Mouse (Mus musculus): ENCODE results near the gene Fam19a2.

The Fam19a2 gene

DNA sequence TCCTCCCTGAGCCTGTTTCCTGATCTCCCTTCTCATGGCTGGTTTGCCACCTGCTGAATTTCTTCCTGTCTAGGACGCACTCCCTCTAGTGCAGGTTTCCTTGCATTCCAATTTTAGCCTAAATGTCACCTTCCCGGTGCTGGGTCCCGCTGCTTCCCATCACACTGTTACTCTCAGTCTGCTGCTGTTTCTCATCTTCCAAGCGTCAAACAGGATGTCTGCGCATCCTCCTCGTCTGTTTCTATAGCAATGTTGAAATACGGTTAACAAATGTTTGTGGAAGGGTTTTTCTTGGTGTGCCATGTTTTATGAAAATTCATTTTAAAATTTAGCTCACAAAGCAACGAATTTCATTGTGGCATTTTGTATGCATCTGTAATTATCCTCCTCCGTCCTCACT, 131.6 kb downstream of the Fam19a2 start:
- no peak for DNase-seq (ENCODE audit: low spot score)

DNA sequence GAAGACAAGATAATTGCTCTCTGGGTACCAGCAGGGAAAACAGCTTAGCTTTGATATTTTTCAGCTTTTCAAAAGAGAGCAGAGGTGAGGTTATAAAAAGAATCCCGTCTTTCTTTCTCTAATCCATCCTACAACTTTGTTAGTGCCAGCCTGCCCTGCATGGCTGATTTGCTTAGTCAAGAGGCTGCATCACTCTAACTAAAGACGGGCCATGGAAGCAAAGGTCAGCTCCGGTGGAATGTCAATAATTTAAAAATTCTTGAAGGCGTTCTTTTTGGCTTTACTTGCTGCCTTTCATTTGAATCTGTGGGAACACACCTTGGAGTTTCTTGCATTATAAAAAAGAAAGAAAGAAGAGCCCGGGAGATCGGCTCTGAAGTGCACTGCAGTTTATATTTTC, 134.3 kb downstream of the Fam19a2 start:
- no peak for DNase-seq (ENCODE audit: low spot score)

DNA sequence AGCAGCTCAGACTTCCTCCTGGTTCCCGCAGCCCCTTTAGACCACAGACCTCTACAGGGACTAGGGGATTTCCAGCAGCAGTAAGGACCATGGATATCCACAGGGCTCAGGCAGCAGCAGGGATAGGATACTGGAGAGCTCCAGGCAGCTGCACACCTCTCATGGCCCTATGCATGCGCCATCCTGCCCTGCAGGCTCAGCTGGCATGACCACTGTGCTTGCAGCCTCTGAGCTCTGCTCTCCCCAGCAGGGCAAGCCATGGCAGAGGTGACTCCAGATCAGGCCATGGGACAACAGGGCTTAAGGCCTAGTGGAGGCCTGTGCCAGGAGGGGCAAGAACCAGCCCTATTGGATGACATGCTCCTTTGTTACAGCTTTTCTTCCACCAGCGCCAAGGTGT, 137.4 kb downstream of the Fam19a2 start:
- no peak for DNase-seq (ENCODE audit: low spot score)

DNA sequence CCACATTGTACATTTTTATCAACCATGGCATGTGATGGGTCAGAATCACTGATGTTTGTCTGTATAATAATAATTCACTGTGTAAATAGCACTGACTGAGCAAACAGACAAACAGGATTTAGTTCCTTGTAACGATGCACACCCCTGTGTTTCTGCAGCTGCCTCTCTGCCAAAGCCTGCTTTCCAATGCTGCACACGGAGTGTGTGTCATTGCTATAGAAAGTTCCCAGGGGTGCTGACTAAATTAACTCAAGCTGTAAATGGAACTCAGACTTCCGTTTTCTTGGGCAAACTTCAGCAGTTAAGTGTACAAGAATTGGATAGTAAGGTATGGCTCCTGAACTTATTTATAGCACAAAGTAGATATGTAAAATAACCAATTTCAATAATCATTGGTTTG, 138.7 kb downstream of the Fam19a2 start:
- no peak for DNase-seq (ENCODE audit: low spot score)

DNA sequence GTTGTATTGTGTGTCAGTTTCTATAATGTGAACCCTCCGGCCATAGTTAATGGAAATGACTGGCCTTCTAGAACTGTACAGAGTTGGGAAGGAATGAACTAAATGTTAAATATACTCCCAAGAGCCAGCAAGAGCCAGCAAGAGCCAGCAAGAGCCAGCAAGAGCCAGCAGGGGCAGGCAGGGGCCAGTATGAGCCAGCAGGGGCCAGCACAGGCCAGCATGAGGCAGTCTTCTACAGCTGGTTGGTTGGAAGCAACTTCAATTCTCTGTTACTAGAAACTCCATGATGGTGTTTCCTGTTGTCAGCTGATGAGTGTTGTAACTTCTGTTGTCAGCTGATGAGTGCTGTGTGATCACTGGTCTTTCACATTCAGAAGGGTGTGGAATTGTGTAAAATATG, 151.2 kb downstream of the Fam19a2 start:
- no peak for DNase-seq (ENCODE audit: low spot score)

DNA sequence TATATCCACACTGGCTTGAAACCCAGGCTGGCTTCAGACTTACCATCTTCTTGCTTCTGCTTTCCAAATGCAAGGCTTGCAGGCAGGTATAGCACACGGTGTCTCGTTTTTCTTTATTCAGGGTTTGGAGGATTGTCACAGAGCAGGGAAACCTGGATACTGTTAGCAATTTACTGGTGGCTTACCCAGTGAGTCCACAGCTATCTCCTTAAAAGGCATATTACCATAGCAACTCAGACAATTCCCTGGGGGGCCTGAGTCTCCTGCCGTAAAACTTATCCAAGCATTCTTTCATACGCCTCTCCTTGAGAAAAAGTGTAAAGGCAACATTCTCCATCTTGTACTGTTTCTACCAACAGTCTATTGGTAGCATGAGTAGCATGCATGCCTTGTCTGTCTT, 152.2 kb downstream of the Fam19a2 start:
- no peak for DNase-seq (ENCODE audit: low spot score)

DNA sequence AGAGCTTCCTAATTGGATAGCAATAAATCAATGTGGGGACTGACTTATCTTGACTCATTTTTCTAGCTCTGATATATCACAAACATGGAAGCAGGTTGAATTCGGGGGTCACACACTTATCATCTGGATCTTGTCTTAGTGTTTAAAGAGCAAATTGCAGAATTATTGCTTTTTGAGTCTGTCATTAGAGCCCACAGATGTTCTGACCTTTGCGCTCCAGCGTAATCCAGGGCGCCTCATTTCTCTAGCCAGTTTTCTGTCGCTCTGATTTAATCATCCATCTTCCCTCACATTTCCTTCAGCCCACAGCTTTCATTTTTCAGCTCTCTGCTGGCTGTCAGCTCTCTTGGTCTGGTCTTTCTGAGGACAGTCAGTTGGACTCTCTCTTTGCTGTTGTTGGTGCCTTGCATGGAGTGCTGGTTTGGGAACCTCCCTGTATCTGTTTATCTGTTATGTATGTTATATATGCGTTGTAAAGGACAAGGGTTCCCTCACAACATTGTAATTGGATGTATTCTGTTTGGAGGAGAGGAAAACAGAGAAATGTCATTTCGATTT, 154.9 kb downstream of the Fam19a2 start:
- no peak for DNase-seq (ENCODE audit: low spot score)

DNA sequence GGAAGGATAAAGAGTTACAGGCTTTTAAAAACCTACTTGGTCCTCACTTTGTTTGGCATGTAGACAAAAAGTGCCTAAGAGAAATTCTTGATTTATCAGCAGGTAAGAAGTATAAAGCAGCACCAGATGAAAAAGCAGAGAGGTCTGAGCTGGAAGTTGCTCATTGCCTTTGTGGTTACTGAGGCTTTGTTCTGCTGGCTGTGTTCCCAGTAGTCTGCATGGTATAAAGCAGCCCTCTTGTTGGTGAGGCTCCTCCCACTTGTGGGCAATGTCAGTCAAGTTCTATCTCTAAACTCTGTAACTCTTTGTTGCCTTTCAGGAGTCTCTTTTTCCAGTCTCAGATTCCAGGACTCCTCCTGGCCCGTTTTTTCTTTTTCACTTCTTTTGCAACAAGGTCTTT, 156.5 kb downstream of the Fam19a2 start:
- DNase-seq (ENCODE audit: low spot score), result no peak

DNA sequence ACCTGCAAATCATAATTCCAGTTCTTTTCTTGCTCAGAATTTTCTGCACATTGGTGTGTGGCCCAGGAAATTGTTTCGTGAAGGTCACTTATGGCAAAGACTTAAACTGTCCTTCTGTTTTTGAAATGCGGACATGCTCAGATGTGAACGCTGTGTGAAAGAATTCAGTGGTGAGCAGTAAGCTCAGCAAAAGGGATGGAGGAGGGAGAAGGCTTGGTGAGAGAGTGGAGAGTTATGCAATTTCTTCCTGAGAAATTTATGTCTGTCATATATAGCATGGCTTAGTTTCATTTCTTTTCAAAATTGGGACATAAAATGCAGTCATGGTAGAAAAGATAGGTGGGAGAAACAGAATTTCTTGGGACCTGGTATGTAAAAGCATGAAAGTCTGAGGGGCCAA, 160.7 kb downstream of the Fam19a2 start:
- no peak for DNase-seq (ENCODE audit: low spot score)

DNA sequence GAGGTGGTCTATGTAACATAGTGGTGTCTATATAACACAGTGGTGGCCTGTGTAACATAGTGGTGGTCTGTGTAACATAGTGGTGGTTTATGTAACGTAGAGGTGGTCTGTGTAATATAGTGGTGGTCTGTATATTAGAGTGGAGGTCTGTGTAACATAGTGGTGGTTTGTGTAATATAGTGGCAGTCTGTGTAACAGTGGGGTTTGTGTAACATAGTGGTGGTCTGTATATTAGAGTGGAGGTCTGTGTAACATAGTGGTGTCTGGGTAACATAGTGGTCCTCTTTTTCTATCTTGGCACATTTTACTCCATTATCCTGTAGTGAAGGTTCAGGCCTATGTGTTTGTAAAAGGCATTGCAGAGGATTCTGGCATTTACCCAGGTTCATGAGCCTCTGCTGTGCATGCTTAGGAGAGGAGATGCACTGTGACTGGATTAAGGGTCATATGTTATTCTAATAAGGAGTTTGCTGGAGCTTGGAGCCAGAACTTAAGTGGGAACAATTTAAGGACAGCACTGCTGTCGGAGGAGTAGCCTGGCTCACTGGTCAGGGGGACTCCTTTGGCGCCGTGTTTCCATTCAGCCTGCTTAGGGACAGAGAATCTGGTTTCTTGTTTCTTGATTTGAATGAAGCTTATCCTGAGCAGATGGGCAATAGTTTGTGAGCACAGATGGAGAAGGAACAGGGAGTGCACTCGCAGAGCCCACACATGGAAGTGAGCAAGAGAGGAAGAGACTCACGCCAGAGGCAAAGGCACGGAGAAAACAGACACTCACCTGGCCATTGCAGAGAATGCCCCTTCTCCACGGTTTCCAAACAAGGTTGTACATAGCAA, 162.9 kb downstream of the Fam19a2 start:
- DNase-seq (ENCODE audit: low spot score), result no peak

DNA sequence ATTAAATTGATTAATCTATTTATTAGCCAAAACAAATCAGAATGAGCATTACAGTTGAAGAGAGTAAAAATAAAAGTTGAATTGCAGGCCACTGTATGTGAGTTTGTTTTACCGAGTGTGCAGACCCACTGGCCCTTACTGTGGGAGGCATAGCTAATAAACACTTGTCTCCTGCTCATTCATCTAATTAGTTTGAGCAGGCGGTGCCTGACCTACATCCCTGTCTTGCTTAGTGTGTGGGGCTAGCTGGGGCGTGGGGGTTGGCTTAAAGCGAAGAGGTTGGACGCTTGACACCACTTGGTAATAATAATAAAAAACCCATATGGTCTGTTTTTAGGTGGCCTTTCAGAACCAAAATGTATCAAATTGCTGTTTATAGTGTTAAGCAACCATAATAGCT, 167.8 kb downstream of the Fam19a2 start:
- no peak for DNase-seq (ENCODE audit: low spot score)

DNA sequence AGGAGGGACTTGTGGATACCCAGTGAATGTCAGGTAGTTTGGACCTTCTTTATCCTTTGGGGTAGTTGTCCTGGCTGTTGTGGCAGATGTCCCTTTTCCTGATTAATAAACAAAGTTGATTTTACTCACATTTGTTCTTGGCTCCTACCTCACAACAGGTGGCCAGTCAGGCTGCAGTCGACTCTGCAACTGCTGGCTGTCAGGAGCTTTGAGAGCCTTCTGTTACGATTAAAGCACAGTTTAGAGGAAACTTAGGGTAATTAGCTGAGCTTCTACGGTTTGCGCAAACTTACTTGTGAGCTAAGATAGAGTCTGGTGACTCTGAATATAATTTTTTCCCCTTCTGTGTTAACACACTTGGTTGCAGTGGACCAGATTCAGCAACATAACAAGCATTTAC, 173.8 kb downstream of the Fam19a2 start:
- no peak for DNase-seq (ENCODE audit: low spot score)

DNA sequence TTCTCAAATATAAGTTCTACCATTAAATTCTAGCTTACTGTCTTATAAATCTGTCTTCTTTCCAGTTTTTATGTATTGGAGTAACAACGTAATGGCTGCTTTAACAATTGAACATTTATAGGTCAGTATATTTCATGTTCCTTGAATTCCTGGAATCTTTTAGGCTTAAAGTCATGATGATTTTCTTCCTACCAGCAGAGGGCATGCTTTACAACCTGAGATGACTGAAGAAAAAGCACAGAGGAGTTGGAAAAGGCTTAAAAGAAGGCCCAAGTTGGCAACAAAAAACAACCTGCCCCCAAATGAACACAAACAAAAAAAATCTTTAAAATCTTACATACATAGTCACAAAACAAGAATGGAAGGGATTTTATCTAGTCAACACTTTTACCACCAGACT, 193.0 kb downstream of the Fam19a2 start:
- no peak for DNase-seq (ENCODE audit: low spot score)

DNA sequence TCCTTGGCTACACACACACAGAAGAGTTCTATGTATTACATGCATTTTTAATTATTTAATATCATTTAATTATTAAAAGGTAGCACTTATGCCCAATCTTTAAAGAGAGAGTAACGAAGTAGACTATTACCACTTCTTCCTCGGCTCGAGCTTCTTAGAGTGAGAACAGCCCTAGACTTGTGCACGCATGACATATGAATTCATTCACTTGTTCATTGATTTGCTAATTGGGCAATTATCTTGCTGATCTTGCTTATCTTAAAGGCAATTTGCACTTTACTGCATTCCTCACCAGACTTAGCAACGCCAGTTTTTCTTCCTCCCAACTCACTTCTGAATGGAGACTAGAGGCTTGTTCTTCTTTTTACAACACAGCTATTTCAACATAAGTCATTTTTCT, 196.7 kb downstream of the Fam19a2 start:
- DNase-seq (ENCODE audit: low spot score), result no peak

DNA sequence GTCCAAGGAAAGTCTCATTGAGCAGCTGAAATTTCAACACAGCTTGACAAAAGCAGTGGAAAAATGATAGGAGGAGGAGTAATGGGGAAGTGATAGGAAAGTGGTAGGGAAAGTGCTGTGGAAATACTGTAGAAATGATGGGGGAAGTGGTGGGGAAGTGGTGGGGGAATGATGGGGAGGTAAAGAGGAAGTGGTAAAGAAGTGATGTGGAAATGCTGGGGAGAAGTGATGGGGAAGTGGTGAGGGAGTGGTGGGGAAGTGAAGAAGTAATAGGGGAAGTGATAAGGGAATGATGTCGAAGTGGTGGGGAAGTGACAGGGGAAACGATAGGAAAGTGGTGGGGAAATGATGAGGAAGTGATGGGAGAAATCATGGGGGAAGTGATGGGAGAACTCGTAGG, 198.5 kb downstream of the Fam19a2 start:
- DNase-seq (ENCODE audit: low spot score), result no peak

DNA sequence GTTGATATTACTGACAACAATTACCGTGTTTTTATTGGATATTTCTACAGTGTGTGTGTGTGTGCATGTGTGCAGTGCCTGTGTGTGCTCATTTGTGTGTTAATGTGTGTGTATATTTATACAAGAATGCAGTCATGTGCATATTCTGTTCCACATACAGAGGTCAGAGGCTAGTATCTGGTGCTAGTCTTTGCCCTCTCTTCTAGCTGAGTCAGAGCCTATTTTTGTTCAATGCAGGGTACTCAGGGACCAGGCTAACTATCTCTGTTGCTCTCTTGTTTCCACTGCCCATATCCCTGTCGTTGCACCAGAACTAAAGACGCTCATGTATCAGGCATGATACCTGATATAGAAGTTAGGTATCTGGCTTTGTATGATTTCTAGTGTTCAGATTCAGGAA, 251.0 kb downstream of the Fam19a2 start:
- DNase-seq (ENCODE audit: low spot score), result no peak

DNA sequence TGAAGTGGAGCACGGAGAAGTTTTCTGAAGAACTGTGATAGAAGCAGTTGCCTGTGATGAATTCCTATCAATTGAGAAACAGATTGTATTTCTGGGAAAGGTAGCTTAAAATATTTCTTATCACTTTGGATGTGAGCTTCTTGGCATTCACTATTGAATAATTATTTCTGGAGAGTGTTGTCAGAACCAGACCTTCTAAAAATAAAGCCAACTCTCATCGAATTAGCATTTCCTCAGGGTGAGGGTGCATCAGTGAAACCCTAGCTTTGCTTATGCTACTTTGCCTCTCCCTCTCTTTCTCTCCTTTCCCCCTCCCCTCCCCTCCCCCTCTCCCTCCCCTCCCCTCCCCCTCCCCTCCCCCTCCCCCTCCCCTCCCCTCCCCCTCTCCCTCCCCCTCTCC, 256.8 kb downstream of the Fam19a2 start:
- no peak for DNase-seq (ENCODE audit: low spot score)

DNA sequence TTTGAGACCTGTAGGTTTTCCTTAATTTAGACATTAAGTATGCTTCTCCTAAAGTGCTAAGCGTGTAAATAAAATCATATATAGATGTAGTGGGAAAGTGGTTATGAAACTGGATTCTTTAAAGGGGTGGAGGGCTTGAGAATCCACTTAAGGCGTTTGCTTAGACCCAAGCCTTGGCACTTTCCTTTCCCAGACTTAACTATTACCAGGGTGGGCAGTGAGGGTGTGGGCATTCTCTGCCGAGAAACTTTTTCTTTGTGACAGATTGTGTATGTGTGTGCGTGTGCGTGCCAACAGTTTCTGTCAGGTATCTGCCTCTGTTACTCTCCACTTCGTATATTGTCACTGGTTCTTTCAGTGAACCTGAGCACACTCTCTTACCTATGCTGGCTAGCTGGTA, 257.4 kb downstream of the Fam19a2 start:
- no peak for DNase-seq (ENCODE audit: low spot score)

DNA sequence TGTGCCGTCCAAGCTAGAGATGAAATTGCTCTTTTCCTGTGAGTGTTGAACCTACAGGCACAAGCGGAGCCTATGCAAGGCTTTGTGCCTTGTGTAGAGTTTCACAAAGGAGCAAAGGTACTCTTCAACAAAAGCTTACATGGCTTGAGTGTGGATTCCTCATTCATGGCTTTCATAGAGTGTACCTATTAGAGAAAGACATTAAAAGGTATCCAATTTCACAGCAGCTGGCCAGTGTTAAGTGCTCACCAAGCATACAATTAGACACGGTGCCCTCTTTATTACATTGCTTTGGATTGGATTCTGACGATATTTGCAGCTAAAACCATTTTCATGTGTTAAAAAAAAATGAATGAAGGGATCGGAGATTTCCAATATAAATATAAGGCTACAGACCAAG, 261.6 kb downstream of the Fam19a2 start:
- DNase-seq (ENCODE audit: low spot score), result no peak

DNA sequence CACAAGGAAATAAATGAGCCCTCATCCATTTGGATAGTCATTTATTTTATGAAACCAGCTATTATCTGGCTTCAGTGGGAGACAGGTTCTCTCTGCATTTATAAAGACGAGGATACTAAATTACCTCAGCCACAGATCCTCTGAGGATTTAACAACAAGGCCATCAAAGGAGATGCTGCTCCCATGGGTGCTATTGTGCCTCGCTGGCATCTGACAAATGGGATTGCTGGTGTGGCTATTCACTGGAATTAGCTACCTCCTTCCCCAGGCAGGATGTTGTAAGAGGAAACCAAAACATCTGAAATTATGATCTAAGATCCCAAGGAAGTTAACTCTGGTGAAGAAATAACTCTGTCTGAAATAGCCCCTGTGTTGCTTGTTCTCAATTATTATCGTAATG, 262.3 kb downstream of the Fam19a2 start:
- DNase-seq (ENCODE audit: low spot score), result no peak

DNA sequence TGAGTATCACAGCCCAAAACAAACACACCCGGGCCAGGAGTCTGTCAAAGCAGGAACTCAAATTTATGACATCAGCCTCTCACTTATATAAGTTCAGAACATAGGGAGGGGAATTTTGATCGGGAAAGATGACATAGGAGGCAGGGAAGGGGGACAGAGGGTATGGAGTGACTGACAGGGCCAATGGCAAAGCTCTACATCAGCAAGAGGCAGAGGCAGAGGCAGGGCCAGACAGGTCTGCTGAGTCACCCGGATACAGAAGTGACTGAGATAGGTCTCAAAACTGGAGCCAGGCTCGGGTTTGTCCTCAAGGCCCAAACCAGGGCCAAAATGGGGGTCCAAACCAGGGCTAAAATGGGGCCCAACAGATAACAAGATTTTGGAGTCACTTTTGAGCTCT, 272.3 kb downstream of the Fam19a2 start:
- DNase-seq (ENCODE audit: low spot score), result no peak

DNA sequence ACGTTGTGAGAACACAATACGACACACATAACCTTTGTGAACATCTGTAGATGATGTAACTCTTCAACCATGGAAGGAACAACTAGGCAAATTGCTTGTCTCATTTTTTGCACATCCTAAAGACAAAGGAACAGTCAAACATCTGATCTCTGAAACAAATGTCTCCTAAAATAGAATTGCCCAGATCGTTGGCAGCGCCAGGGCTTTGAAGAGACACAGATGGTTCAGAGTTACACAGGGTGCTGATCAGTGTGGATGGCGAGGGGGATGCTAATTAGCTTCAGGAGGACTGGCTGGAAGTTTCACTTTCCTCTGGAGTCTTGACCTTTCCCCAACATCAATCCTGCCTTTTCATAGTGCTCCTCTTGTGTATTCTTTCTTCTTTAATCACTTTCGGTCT, 284.6 kb downstream of the Fam19a2 start:
- DNase-seq (ENCODE audit: low spot score), result no peak

DNA sequence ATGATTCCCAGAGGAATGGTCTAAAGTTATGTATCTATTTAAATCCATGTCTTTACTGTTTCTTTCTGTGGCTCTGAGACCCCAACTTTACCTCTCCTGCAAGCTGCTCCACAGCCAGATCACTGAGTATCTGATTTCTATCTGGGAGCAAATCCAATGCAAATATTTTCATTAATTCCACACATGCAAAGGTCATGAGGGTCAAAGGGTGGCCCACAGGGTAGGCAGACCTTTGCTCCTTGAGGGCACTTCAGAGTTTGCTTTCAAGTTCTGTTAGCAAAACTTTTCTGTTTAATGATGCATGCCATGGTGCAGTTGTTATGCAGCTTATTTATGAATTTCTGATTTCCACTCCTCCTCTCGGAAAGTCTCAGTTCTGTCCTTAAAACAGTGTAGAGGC, 303.9 kb downstream of the Fam19a2 start:
- DNase-seq (ENCODE audit: low spot score), result no peak

DNA sequence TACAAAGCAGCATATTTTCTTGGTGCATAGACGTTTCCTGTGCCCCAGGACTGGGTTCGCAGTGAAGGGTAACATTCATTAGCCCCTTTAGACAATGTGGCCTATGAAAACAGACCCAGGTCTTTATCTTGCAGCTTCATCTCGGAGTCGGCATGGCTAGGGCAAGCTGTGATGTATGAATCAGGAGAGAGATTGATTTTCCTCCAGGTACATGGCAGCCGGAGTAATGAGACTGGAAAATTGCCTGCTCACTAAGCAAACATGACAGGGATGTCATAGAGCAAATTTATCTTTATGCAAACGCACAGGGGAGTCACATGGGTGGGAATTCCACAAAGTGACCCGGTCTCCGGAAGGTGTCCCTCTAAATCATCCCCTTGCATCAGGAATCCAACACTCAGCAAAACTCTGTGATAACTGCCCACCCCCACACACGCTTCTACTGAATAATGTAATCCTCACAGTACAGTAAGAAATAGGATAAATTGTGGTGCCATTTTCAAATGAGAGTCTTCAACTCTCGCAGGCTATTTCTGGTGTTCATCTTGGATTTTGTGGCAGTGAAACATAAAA, 306.9 kb downstream of the Fam19a2 start:
- no peak for DNase-seq (ENCODE audit: low spot score)

All from urinary bladder, postnatal 10 days (tissue).